Mouse (Mus musculus) lung, postnatal 0 days (tissue): ENCODE results near the gene Tspan9. TPM values are rescaled to one million over a fixed set of nuclear protein-coding genes. Genes with fewer than 3 reads are reported as not detected.

Source experiments
- ATAC-seq: fragments of 200-750 bp; cut with Nextera tagmentation; 2 replicates; pipeline ENCODE4 v1.8.0; 2017; ENCODE audit warnings: moderate library complexity
- DNase-seq: peaks from one replicate; pipeline ENCODE4 v3.0.0-alpha.2; 2016; ENCODE audit warnings: low spot score
- H3K27ac ChIP-seq: fragments of 300-500 bp; sonication (generic); 2 replicates; pipeline ENCODE4 v1.5.1; 2014; ENCODE audit warnings: antibody characterized with exemption, mild to moderate bottlenecking, low read length, mixed read lengths
- H3K27me3 ChIP-seq: fragments of 300-500 bp; sonication (generic); replicated peaks from 2 replicates; pipeline ENCODE4 v1.6.1; 2014; ENCODE audit warnings: low read length, mixed read lengths; ENCODE audit not compliant: insufficient read depth
- H3K36me3 ChIP-seq: fragments of 300-500 bp; sonication (generic); 2 replicates; pipeline ENCODE4 v1.6.1; 2014; ENCODE audit warnings: low read length, mixed read lengths; ENCODE audit not compliant: insufficient read depth
- H3K4me1 ChIP-seq: fragments of 300-500 bp; sonication (generic); 2 replicates; pipeline ENCODE4 v1.6.1; 2014; ENCODE audit warnings: antibody characterized with exemption, low read depth, low read length, mixed read lengths; ENCODE audit not compliant: insufficient read depth
- H3K4me2 ChIP-seq: fragments of 300-500 bp; sonication (generic); replicated peaks from 2 replicates; pipeline ENCODE4 v1.6.1; 2014; ENCODE audit warnings: low read depth, mild to moderate bottlenecking, low read length, moderate library complexity, mixed read lengths
- H3K4me3 ChIP-seq: fragments of 300-500 bp; sonication (generic); 2 replicates; pipeline ENCODE4 v1.5.1; 2014; ENCODE audit warnings: low read depth, low read length
- H3K9ac ChIP-seq: fragments of 300-500 bp; sonication (generic); replicated peaks from 2 replicates; pipeline ENCODE4 v1.6.1; 2014; ENCODE audit warnings: low read depth, mild to moderate bottlenecking
- H3K9me3 ChIP-seq: fragments of 300-500 bp; sonication (generic); 2 replicates; pipeline ENCODE4 v1.6.1; 2016; ENCODE audit warnings: low read length, mixed read lengths
- CTCF ChIP-seq: IDR thresholded peaks from 2 replicates; pipeline ENCODE4 v1.5.1; 2016; ENCODE audit warnings: antibody characterized with exemption, mild to moderate bottlenecking
- EP300 ChIP-seq: IDR thresholded peaks from 2 replicates; pipeline ENCODE4 v1.6.1; 2016; ENCODE audit warnings: antibody characterized with exemption, mild to moderate bottlenecking, control low read depth
- WGBS: fragments of 180-500 bp; shearing (Covaris S2); extraction: QIAGEN DNeasy Blood & Tissue Kit; methylation state at CpG from one replicate; pipeline ENCODE4 v1.1.7; 2014; 5-methylcytosine and 5-hydroxymethylcytosine counted together
- polyA plus RNA-seq: library from polyadenylated mRNA; unstranded; fragments of >200 nt; fragmentation: Nextera tagmentation; extraction: Ambion mirVana; gene quantifications from 2 replicates; pipeline ENCODE4 v1.2.1, GENCODE M21; 2015

Tspan9 gene
- polyA plus RNA-seq, 1 experiment from 2014 or later: 136 TPM

GRCm38 (mm10) chr6:127933841-127934240, 209.6 kb downstream of the Tspan9 start:
- H3K27me3 ChIP-seq: no peaks in the 10 kb centered on the region
- H3K9ac ChIP-seq: no peak overlapping the region
- DNase-seq (peak; percentile 19), ATAC-seq (no peak)
- no peaks in the 10 kb centered on the region for H3K9me3 ChIP-seq
- TF ChIP-seq CTCF (no peak), EP300 (no peak)
- H3K4me2 ChIP-seq: no peak overlapping the region
- no peaks in the 10 kb centered on the region for H3K4me1 ChIP-seq
- 82% methylated on average over 5 of the region's 5 CpGs for WGBS
- H3K4me3 ChIP-seq: no peak overlapping the region
- H3K36me3 ChIP-seq: no peaks in the 10 kb centered on the region
- H3K27ac ChIP-seq: no peak overlapping the region

- Histone ChIP-seq H3K4me2 (no peak overlapping the region), H3K4me1 (no peaks in the 10 kb centered on the region), H3K9ac (no peak overlapping the region), H3K4me3 (no peak overlapping the region), H3K27ac (no peak overlapping the region), H3K27me3 (no peaks in the 10 kb centered on the region), H3K36me3 (no peaks in the 10 kb centered on the region), H3K9me3 (no peaks in the 10 kb centered on the region)
- no peak; the same call in 1 of the 2 replicates for TF ChIP-seq CTCF
- TF ChIP-seq EP300: no peak
- 25% methylated on average over 5 of the region's 5 CpGs for WGBS
- DNase-seq: peak; percentile 69
- ATAC-seq: peak; percentile 69
Observed at GRCm38 (mm10) chr6:127932697-127933096, 210.7 kb downstream of the Tspan9 start.

- Histone ChIP-seq H3K4me3 (no peak overlapping the region), H3K9ac (no peak overlapping the region), H3K36me3 (no peaks in the 10 kb centered on the region), H3K27ac (no peak overlapping the region), H3K4me1 (no peaks in the 10 kb centered on the region), H3K4me2 (no peak overlapping the region), H3K9me3 (no peaks in the 10 kb centered on the region), H3K27me3 (no peaks in the 10 kb centered on the region)
- no peak for ATAC-seq
- WGBS: 84% methylated on average over 5 of the region's 5 CpGs
- TF ChIP-seq CTCF: no peak
- TF ChIP-seq EP300: no peak
- no peak for DNase-seq
Observed at GRCm38 (mm10) chr6:127928682-127929081, 214.7 kb downstream of the Tspan9 start.

GRCm38 (mm10) chr6:127925915-127926314, 217.5 kb downstream of the Tspan9 start:
- ATAC-seq (no peak), DNase-seq (no peak)
- TF ChIP-seq CTCF: no peak
- TF ChIP-seq EP300: no peak
- no peak overlapping the region for H3K27ac ChIP-seq
- H3K36me3 ChIP-seq: no peaks in the 10 kb centered on the region
- 57% methylated on average over 9 of the region's 9 CpGs for WGBS
- H3K27me3 ChIP-seq: no peaks in the 10 kb centered on the region
- no peak overlapping the region for H3K4me2 ChIP-seq
- H3K9me3 ChIP-seq: no peaks in the 10 kb centered on the region
- no peak overlapping the region for H3K9ac ChIP-seq
- H3K4me1 ChIP-seq: no peaks in the 10 kb centered on the region
- no peak overlapping the region for H3K4me3 ChIP-seq

GRCm38 (mm10) chr6:127924750-127925149, 218.6 kb downstream of the Tspan9 start:
- Histone ChIP-seq H3K4me1 (no peaks in the 10 kb centered on the region; the same call in 1 of the 2 replicates), H3K9me3 (no peaks in the 10 kb centered on the region), H3K4me2 (no peak overlapping the region), H3K4me3 (no peak overlapping the region), H3K27me3 (no peaks in the 10 kb centered on the region), H3K27ac (no peak overlapping the region), H3K36me3 (no peaks in the 10 kb centered on the region), H3K9ac (no peak overlapping the region)
- 67% methylated on average over 6 of the region's 6 CpGs for WGBS
- DNase-seq: no peak
- TF ChIP-seq EP300 (no peak), CTCF (no peak)
- no peak for ATAC-seq

- Histone ChIP-seq H3K9ac (no peak overlapping the region), H3K4me3 (no peak overlapping the region), H3K9me3 (no peaks in the 10 kb centered on the region), H3K4me2 (no peak overlapping the region), H3K27ac (no peak overlapping the region), H3K27me3 (no peaks in the 10 kb centered on the region), H3K4me1 (no peaks in the 10 kb centered on the region; the same call in 1 of the 2 replicates), H3K36me3 (no peaks in the 10 kb centered on the region)
- no peak for ATAC-seq
- TF ChIP-seq CTCF: no peak
- TF ChIP-seq EP300: no peak
- no peak for DNase-seq
- 81% methylated on average over 9 of the region's 9 CpGs for WGBS
Observed at GRCm38 (mm10) chr6:127923296-127923695, 220.1 kb downstream of the Tspan9 start.

- Histone ChIP-seq H3K27ac (no peak overlapping the region), H3K9me3 (no peaks in the 10 kb centered on the region), H3K4me2 (no peak overlapping the region), H3K4me3 (no peak overlapping the region), H3K27me3 (no peaks in the 10 kb centered on the region), H3K9ac (no peak overlapping the region), H3K4me1 (no peaks in the 10 kb centered on the region; the same call in 1 of the 2 replicates), H3K36me3 (no peaks in the 10 kb centered on the region)
- DNase-seq (peak; percentile 28), ATAC-seq (0 out of 2 replicates have a peak, but pooled peaks have one; percentile 6)
- WGBS: 32% methylated on average over 9 of the region's 9 CpGs
- no peak for TF ChIP-seq CTCF
- TF ChIP-seq EP300: no peak
Observed at GRCm38 (mm10) chr6:127921996-127922395, 221.4 kb downstream of the Tspan9 start.
